ENCODE assay signal across 8 mouse cellular contexts in the genomic region with DNA sequence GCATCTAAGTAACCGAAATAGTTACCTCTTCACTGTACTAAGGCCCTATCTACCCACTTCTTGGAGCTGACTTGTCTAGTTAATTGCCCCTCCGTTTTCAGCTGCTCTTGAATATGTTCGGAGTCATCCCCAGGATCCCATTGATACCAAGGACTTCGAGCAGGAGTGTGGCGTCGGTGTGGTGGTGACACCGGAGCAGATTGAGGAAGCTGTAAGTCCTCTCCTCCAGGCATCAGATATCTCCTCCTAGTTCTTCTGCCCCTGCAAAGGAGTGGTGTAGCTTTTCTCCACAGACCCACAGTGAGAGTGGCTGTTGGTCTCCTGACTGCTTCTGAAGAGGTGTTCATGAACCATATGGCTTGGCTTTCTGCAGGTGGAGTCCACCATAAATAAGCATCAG. TPM values are rescaled to one million over a fixed set of nuclear protein-coding genes. Genes with fewer than 3 reads are reported as not detected.
DNase-seq lines count a peak whose midpoint lies in the region; ATAC-seq lines count a peak whose summit lies in the region.
"Had no signal": no experiment of that assay in that cellular context is flagged by ENCODE, and none has a peak within 500 bp of the region (broad histone marks: within the 10 kb centered on the region; RNA-seq: fewer than 3 reads in every experiment).

No protein-coding gene starts in this region.

- no peaks in the 10 kb centered on the region for H3K9me3 ChIP-seq in lung, embryonic 15.5 days
- no peaks in the 10 kb centered on the region for H3K9me3 ChIP-seq in forebrain, embryonic 11.5 days (ENCODE audit: control insufficient read depth, low read length)
- H3K9me3 ChIP-seq in limb, embryonic 13.5 days = no peaks in the 10 kb centered on the region
- H3K9me3 ChIP-seq in stomach, embryonic 15.5 days = no peaks in the 10 kb centered on the region

- H3K4me2 ChIP-seq in lung, embryonic 15.5 days = peak overlapping the region; percentile 75
- peak overlapping the region; percentile 87 for H3K4me2 ChIP-seq in forebrain, embryonic 11.5 days (ENCODE audit: low read depth, low read length, severe bottlenecking)
- H3K4me2 ChIP-seq in limb, embryonic 13.5 days (replicated peaks) = peak overlapping the region; percentile 95
- H3K4me2 ChIP-seq in stomach, embryonic 15.5 days = peak overlapping the region; percentile 78

- no peaks in the 10 kb centered on the region for H3K27me3 ChIP-seq in lung, embryonic 15.5 days
- H3K27me3 ChIP-seq in forebrain, embryonic 11.5 days (ENCODE audit: control insufficient read depth, insufficient read depth, low read length) = no peaks in the 10 kb centered on the region
- H3K27me3 ChIP-seq in limb, embryonic 13.5 days = no peaks in the 10 kb centered on the region
- no peaks in the 10 kb centered on the region for H3K27me3 ChIP-seq in stomach, embryonic 15.5 days (replicated peaks)

- peaks cover 19% of the 10 kb centered on the region for H3K4me1 ChIP-seq in lung, embryonic 15.5 days
- H3K4me1 ChIP-seq in forebrain, embryonic 11.5 days (replicated peaks; ENCODE audit: control insufficient read depth, insufficient read depth, low read length) = peaks cover 5% of the 10 kb centered on the region; the same call in 1 of the 2 replicates
- H3K4me1 ChIP-seq in limb, embryonic 13.5 days = peaks cover 15% of the 10 kb centered on the region
- peaks cover 12% of the 10 kb centered on the region for H3K4me1 ChIP-seq in stomach, embryonic 15.5 days

- ATAC-seq in lung, embryonic 15.5 days (ENCODE audit: borderline replicate concordance, extremely low read depth, low FRiP score, low TSS enrichment) = no peak
- ATAC-seq in forebrain, embryonic 11.5 days (replicated peaks; ENCODE audit: low FRiP score) = no peak
- ATAC-seq in limb, embryonic 13.5 days (ENCODE audit: low FRiP score, low read depth) = no peak
- no peak for ATAC-seq in stomach, embryonic 15.5 days (ENCODE audit: insufficient read depth, low FRiP score, low read depth)

- 84% methylated on average over 7 of the region's 7 CpGs for WGBS in lung, embryonic 15.5 days
- WGBS in forebrain, embryonic 11.5 days = 87% methylated on average over 7 of the region's 7 CpGs
- WGBS in limb, embryonic 13.5 days = 87% methylated on average over 7 of the region's 7 CpGs
- WGBS in stomach, embryonic 15.5 days = 84% methylated on average over 7 of the region's 7 CpGs

- H3K4me3 ChIP-seq in lung, embryonic 15.5 days = peak overlapping the region; percentile 78
- peak overlapping the region; percentile 69 for H3K4me3 ChIP-seq in forebrain, embryonic 11.5 days (ENCODE audit: low read depth, low read length)
- peak overlapping the region; percentile 79 for H3K4me3 ChIP-seq in limb, embryonic 13.5 days
- H3K4me3 ChIP-seq in stomach, embryonic 15.5 days (replicated peaks) = peak overlapping the region; percentile 74

- H3K27ac ChIP-seq in lung, embryonic 15.5 days = no peak overlapping the region
- no peak overlapping the region for H3K27ac ChIP-seq in forebrain, embryonic 11.5 days (ENCODE audit: low read depth, low read length)
- H3K27ac ChIP-seq in limb, embryonic 13.5 days = no peak overlapping the region
- H3K27ac ChIP-seq in stomach, embryonic 15.5 days = no peak overlapping the region

- peak overlapping the region; percentile 87; the same call in 1 of the 2 replicates for H3K9ac ChIP-seq in lung, embryonic 15.5 days
- H3K9ac ChIP-seq in forebrain, embryonic 11.5 days (ENCODE audit: low read length) = peak overlapping the region; percentile 80; the same call in 1 of the 2 replicates
- peak overlapping the region; percentile 89 for H3K9ac ChIP-seq in limb, embryonic 13.5 days
- 0 out of 2 replicates have a peak overlapping the region, but pooled peaks have one; percentile 58 for H3K9ac ChIP-seq in stomach, embryonic 15.5 days

- peaks cover 46% of the 10 kb centered on the region for H3K36me3 ChIP-seq in lung, embryonic 15.5 days
- peaks cover 11% of the 10 kb centered on the region for H3K36me3 ChIP-seq in forebrain, embryonic 11.5 days (ENCODE audit: control insufficient read depth, insufficient read depth, low read length)
- peaks cover 50% of the 10 kb centered on the region for H3K36me3 ChIP-seq in limb, embryonic 13.5 days
- H3K36me3 ChIP-seq in stomach, embryonic 15.5 days = peaks cover 33% of the 10 kb centered on the region

- no peak for DNase-seq in lung, postnatal 36 days
- no peak for DNase-seq in forebrain, embryonic 11.5 days (ENCODE audit: low spot score)
- DNase-seq in cerebellum, adult 18-20 months = no peak
- no peak for DNase-seq in cerebellum, postnatal 10 days
- DNase-seq: gastrocnemius, postnatal 25 days had no signal

RNA-seq across cellular contexts. Expression of gene Qars, which starts 1.3 kb away (rescaled TPM):
- polyA plus RNA-seq in lung, embryonic 15.5 days (2015; fragmentation: Nextera tagmentation; extraction: Ambion mirVana) = 89.4 and 108 TPM in 2 replicates
- 107 and 116 TPM in 2 replicates for polyA plus RNA-seq in forebrain, embryonic 11.5 days (2014; fragmentation: Nextera tagmentation; extraction: Ambion mirVana)
- polyA plus RNA-seq in limb, embryonic 13.5 days (2015; fragmentation: Nextera tagmentation; extraction: Ambion mirVana) = 108 and 111 TPM in 2 replicates
- polyA plus RNA-seq in stomach, embryonic 15.5 days (2015; fragmentation: Nextera tagmentation; extraction: Ambion mirVana) = 99.0 and 102 TPM in 2 replicates

RNA-seq across cellular contexts. Expression of gene Qrich1, which starts 7.8 kb away (rescaled TPM):
- 115 and 120 TPM in 2 replicates for polyA plus RNA-seq in lung, embryonic 15.5 days (2015; fragmentation: Nextera tagmentation; extraction: Ambion mirVana)
- polyA plus RNA-seq in forebrain, embryonic 11.5 days (2014; fragmentation: Nextera tagmentation; extraction: Ambion mirVana) = 174 and 183 TPM in 2 replicates
- polyA plus RNA-seq in limb, embryonic 13.5 days (2015; fragmentation: Nextera tagmentation; extraction: Ambion mirVana) = 134 and 137 TPM in 2 replicates
- 92.9 and 97.2 TPM in 2 replicates for polyA plus RNA-seq in stomach, embryonic 15.5 days (2015; fragmentation: Nextera tagmentation; extraction: Ambion mirVana)

RNA-seq across cellular contexts. Expression of gene Usp19, which starts 18.4 kb away (rescaled TPM):
- 61.9 and 68.5 TPM in 2 replicates for polyA plus RNA-seq in lung, embryonic 15.5 days (2015; fragmentation: Nextera tagmentation; extraction: Ambion mirVana)
- 84.0 and 90.0 TPM in 2 replicates for polyA plus RNA-seq in forebrain, embryonic 11.5 days (2014; fragmentation: Nextera tagmentation; extraction: Ambion mirVana)
- 68.3 and 75.9 TPM in 2 replicates for polyA plus RNA-seq in limb, embryonic 13.5 days (2015; fragmentation: Nextera tagmentation; extraction: Ambion mirVana)
- polyA plus RNA-seq in stomach, embryonic 15.5 days (2015; fragmentation: Nextera tagmentation; extraction: Ambion mirVana) = 58.8 and 61.5 TPM in 2 replicates

RNA-seq across cellular contexts. Expression of gene Lamb2, which starts 29.2 kb away (rescaled TPM):
- 66.9 and 74.4 TPM in 2 replicates for polyA plus RNA-seq in lung, embryonic 15.5 days (2015; fragmentation: Nextera tagmentation; extraction: Ambion mirVana)
- polyA plus RNA-seq in forebrain, embryonic 11.5 days (2014; fragmentation: Nextera tagmentation; extraction: Ambion mirVana) = 31.8 and 40.9 TPM in 2 replicates
- 47.1 and 62.6 TPM in 2 replicates for polyA plus RNA-seq in limb, embryonic 13.5 days (2015; fragmentation: Nextera tagmentation; extraction: Ambion mirVana)
- polyA plus RNA-seq in stomach, embryonic 15.5 days (2015; fragmentation: Nextera tagmentation; extraction: Ambion mirVana) = 40.5 and 46.6 TPM in 2 replicates

RNA-seq across cellular contexts. Expression of gene Klhdc8b, which starts 47.4 kb away (rescaled TPM):
- 67.2 and 75.3 TPM in 2 replicates for polyA plus RNA-seq in lung, embryonic 15.5 days (2015; fragmentation: Nextera tagmentation; extraction: Ambion mirVana)
- polyA plus RNA-seq in forebrain, embryonic 11.5 days (2014; fragmentation: Nextera tagmentation; extraction: Ambion mirVana) = 49.5 and 53.9 TPM in 2 replicates
- polyA plus RNA-seq in limb, embryonic 13.5 days (2015; fragmentation: Nextera tagmentation; extraction: Ambion mirVana) = 37.8 and 38.9 TPM in 2 replicates
- polyA plus RNA-seq in stomach, embryonic 15.5 days (2015; fragmentation: Nextera tagmentation; extraction: Ambion mirVana) = 65.5 and 67.3 TPM in 2 replicates
